Mouse (Mus musculus): ENCODE results near the gene Crispld2. TPM values are rescaled to one million over a fixed set of nuclear protein-coding genes. Genes with fewer than 3 reads are reported as not detected.

Crispld2 gene
- polyA plus RNA-seq, 1 experiment from 2014 or later, result 4.9 TPM

DNA sequence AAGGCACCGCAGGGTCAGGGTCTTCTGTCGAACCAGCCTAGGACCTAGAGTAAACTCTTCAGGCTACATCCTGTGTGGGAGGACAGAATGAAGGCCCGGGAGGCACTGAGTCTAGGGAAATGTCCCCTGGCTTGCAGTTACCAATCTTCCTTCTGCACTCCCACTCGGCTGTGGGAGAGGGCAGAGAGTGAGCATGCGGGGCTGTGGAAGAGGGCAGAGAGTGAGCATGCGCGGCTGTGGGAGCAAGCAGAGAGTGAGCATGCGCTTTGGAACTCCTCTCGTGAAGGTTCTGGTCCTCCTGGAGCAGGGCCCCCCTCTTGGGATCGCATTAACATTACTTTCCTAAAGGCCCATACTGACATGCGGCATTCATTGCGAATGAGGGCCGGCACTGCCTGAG, 25.1 kb downstream of the Crispld2 start:
- Histone ChIP-seq H3K27ac (ENCODE audit: low read depth, low read length) (no peak overlapping the region), H3K4me3 (ENCODE audit: low read length) (no peak overlapping the region), H3K36me3 (ENCODE audit: control insufficient read depth, insufficient read depth, low read length) (no peaks in the 10 kb centered on the region), H3K9me3 (ENCODE audit: control insufficient read depth, low read length) (no peaks in the 10 kb centered on the region), H3K27me3 (ENCODE audit: control insufficient read depth, insufficient read depth, low read length) (no peaks in the 10 kb centered on the region), H3K9ac (ENCODE audit: low read depth, low read length) (no peak overlapping the region), H3K4me1 (ENCODE audit: control insufficient read depth, insufficient read depth, low read length) (peaks cover 12% of the 10 kb centered on the region), H3K4me2 (replicated peaks; ENCODE audit: low read depth, low read length) (no peak overlapping the region)
- WGBS, result 73% methylated on average over 13 of the region's 13 CpGs
- ATAC-seq (ENCODE audit: low FRiP score, low TSS enrichment), result no peak

DNA sequence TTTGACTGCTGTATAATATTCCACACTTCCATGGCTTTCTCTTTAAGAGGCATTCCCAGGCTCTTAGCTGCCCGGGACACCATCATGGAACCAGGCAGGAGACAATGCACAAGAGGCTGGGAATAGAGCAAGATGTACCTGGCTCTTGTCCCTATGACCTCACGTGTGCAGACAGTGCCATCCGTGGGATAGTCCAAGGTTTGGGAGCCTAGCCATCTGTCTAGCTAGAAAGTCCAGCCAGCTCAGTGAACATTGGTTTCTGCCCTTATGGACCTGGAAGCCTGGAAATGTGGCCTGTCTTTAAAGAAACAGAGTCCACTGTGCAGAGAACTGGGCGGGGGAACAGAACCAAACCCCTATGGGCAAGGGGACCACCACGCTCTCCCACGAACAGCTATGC, 25.5 kb downstream of the Crispld2 start:
- no peak overlapping the region for H3K4me3 ChIP-seq (ENCODE audit: low read length)
- no peak overlapping the region for H3K9ac ChIP-seq (ENCODE audit: low read depth, low read length)
- ATAC-seq (ENCODE audit: low FRiP score, low TSS enrichment), result no peak
- WGBS, result 98% methylated on average over 6 of the region's 6 CpGs
- H3K27ac ChIP-seq (ENCODE audit: low read depth, low read length), result no peak overlapping the region
- no peaks in the 10 kb centered on the region for H3K36me3 ChIP-seq (ENCODE audit: control insufficient read depth, insufficient read depth, low read length)
- H3K27me3 ChIP-seq (ENCODE audit: control insufficient read depth, insufficient read depth, low read length), result no peaks in the 10 kb centered on the region
- peaks cover 12% of the 10 kb centered on the region for H3K4me1 ChIP-seq (ENCODE audit: control insufficient read depth, insufficient read depth, low read length)
- H3K9me3 ChIP-seq (ENCODE audit: control insufficient read depth, low read length), result no peaks in the 10 kb centered on the region
- H3K4me2 ChIP-seq (replicated peaks; ENCODE audit: low read depth, low read length), result no peak overlapping the region

DNA sequence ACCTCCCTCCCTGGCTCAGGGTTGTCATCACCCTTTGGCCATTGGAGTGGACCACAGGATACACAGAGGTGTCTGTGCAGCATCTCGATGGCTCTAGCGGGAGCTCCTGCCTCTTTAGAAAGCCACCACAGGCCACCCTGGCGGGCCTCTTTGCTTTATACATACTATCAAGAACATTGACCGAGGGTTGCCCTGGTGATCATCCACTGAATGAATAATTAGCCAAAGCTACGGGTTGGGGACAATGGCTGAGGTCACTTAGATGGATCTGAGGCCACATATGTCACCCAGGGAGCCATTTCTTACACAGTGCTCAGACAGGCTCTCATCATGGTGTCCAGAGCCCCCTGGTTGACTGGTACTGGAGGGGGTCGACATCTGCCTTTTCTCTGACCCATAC, 26.1 kb downstream of the Crispld2 start:
- no peak for ATAC-seq (ENCODE audit: low FRiP score, low TSS enrichment)
- peaks cover 12% of the 10 kb centered on the region for H3K4me1 ChIP-seq (ENCODE audit: control insufficient read depth, insufficient read depth, low read length)
- H3K4me3 ChIP-seq (ENCODE audit: low read length), result no peak overlapping the region
- no peak overlapping the region for H3K4me2 ChIP-seq (replicated peaks; ENCODE audit: low read depth, low read length)
- H3K27ac ChIP-seq (ENCODE audit: low read depth, low read length), result no peak overlapping the region
- no peaks in the 10 kb centered on the region for H3K36me3 ChIP-seq (ENCODE audit: control insufficient read depth, insufficient read depth, low read length)
- WGBS, result 88% methylated on average over 6 of the region's 6 CpGs
- no peaks in the 10 kb centered on the region for H3K27me3 ChIP-seq (ENCODE audit: control insufficient read depth, insufficient read depth, low read length)
- H3K9me3 ChIP-seq (ENCODE audit: control insufficient read depth, low read length), result no peaks in the 10 kb centered on the region
- no peak overlapping the region for H3K9ac ChIP-seq (ENCODE audit: low read depth, low read length)

DNA sequence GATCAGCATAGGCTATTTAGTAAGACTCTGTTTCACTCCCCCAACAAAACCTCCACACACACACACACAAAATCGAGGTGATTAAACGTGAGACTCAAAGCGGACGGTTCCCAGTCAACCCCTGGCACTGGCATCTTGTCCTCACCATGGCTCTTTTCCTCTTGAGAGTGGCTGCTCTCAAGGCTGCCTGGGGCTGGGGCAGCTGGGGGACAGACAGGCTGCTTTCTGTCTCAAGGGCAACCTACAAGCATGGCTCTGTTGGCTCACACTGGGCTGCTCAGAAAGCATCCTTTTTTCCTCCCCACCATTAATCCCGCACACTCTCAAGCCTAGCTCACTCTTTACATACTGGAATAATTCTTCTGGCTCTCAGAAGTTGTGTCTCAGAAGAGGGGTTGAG, 27.1 kb downstream of the Crispld2 start:
- Histone ChIP-seq H3K4me1 (ENCODE audit: control insufficient read depth, insufficient read depth, low read length) (peaks cover 5% of the 10 kb centered on the region), H3K4me3 (ENCODE audit: low read length) (no peak overlapping the region), H3K27me3 (ENCODE audit: control insufficient read depth, insufficient read depth, low read length) (no peaks in the 10 kb centered on the region), H3K27ac (ENCODE audit: low read depth, low read length) (no peak overlapping the region), H3K4me2 (replicated peaks; ENCODE audit: low read depth, low read length) (no peak overlapping the region), H3K9me3 (ENCODE audit: control insufficient read depth, low read length) (no peaks in the 10 kb centered on the region), H3K36me3 (ENCODE audit: control insufficient read depth, insufficient read depth, low read length) (no peaks in the 10 kb centered on the region), H3K9ac (ENCODE audit: low read depth, low read length) (no peak overlapping the region)
- no peak for ATAC-seq (ENCODE audit: low FRiP score, low TSS enrichment)
- 86% methylated on average over 5 of the region's 5 CpGs for WGBS

DNA sequence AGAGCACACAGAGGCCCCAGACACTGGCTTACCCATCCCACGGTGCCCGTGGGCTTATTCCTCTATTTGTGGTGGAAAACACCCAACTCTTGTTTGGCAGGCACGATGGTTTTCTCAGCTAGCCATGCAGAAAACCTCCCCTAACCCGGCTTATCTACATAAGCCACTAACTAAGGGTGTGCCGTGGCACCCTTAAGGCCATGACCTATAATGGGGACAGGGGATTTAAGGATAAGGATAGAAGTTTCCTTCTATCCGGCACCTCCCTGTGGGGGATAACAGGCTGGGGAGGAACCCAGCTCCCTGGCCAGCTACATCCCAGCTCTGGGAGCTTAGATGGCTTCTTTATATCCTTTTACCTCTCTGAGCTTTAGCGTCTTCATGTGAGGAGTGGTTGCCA, 28.1 kb downstream of the Crispld2 start:
- Histone ChIP-seq H3K27me3 (ENCODE audit: control insufficient read depth, insufficient read depth, low read length) (no peaks in the 10 kb centered on the region), H3K27ac (ENCODE audit: low read depth, low read length) (no peak overlapping the region), H3K9me3 (ENCODE audit: control insufficient read depth, low read length) (no peaks in the 10 kb centered on the region), H3K9ac (ENCODE audit: low read depth, low read length) (no peak overlapping the region), H3K36me3 (ENCODE audit: control insufficient read depth, insufficient read depth, low read length) (no peaks in the 10 kb centered on the region), H3K4me1 (ENCODE audit: control insufficient read depth, insufficient read depth, low read length) (no peaks in the 10 kb centered on the region), H3K4me2 (replicated peaks; ENCODE audit: low read depth, low read length) (no peak overlapping the region), H3K4me3 (ENCODE audit: low read length) (no peak overlapping the region)
- 73% methylated on average over 7 of the region's 7 CpGs for WGBS
- ATAC-seq (ENCODE audit: low FRiP score, low TSS enrichment), result no peak

DNA sequence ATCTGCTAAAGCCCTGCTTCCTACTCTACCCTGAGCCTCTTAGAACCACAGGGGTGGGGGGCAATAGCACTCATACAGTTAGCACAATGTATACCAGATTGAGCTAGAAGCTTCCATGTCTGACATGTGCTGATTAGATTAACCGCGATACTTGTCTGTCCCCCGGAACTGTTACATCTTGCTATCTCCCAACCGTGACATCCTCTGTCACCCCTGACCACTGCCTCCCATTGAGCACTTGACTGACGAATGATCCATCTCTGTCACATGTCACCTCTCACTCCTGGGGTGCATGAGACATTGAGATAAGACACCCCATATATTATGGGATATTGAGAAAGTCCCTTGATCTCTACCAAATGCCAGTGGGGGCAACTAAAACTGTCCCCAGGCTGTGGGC, 34.0 kb downstream of the Crispld2 start:
- H3K9ac ChIP-seq (ENCODE audit: low read depth, low read length), result no peak overlapping the region
- no peak overlapping the region for H3K4me3 ChIP-seq (ENCODE audit: low read length)
- no peak overlapping the region for H3K27ac ChIP-seq (ENCODE audit: low read depth, low read length)
- no peak for ATAC-seq (ENCODE audit: low FRiP score, low TSS enrichment)
- no peaks in the 10 kb centered on the region for H3K27me3 ChIP-seq (ENCODE audit: control insufficient read depth, insufficient read depth, low read length)
- WGBS, result 87% methylated on average over 5 of the region's 5 CpGs
- H3K4me1 ChIP-seq (ENCODE audit: control insufficient read depth, insufficient read depth, low read length), result 0 out of 2 replicates have a peak, but pooled peaks cover 5% of the 10 kb centered on the region
- H3K4me2 ChIP-seq (replicated peaks; ENCODE audit: low read depth, low read length), result no peak overlapping the region
- no peaks in the 10 kb centered on the region for H3K9me3 ChIP-seq (ENCODE audit: control insufficient read depth, low read length)
- H3K36me3 ChIP-seq (ENCODE audit: control insufficient read depth, insufficient read depth, low read length), result no peaks in the 10 kb centered on the region

DNA sequence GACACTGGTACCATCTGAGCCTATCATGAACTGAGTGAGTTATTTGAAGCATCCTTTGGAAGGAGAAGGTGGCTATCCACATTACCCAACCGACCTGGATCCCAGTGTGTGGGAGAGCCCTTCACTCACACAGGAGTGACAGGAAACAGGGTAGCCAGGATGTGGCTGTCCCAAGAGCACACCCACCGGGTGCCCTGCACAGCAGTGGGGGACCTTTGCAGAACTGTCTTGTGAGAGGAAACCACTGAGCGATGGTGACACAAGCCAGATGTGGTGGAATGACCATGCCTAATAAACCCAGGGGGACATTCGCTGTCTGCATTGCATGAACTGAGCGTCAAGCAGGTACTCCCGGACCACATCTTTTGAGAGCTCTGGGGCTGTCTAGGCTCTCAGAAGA, 34.8 kb downstream of the Crispld2 start:
- Histone ChIP-seq H3K4me1 (ENCODE audit: control insufficient read depth, insufficient read depth, low read length) (0 out of 2 replicates have a peak, but pooled peaks cover 5% of the 10 kb centered on the region), H3K9ac (ENCODE audit: low read depth, low read length) (no peak overlapping the region), H3K4me2 (replicated peaks; ENCODE audit: low read depth, low read length) (no peak overlapping the region), H3K27me3 (ENCODE audit: control insufficient read depth, insufficient read depth, low read length) (no peaks in the 10 kb centered on the region), H3K36me3 (ENCODE audit: control insufficient read depth, insufficient read depth, low read length) (no peaks in the 10 kb centered on the region), H3K27ac (ENCODE audit: low read depth, low read length) (no peak overlapping the region), H3K4me3 (ENCODE audit: low read length) (no peak overlapping the region), H3K9me3 (ENCODE audit: control insufficient read depth, low read length) (no peaks in the 10 kb centered on the region)
- ATAC-seq (ENCODE audit: low FRiP score, low TSS enrichment), result no peak
- 77% methylated on average over 6 of the region's 6 CpGs for WGBS

DNA sequence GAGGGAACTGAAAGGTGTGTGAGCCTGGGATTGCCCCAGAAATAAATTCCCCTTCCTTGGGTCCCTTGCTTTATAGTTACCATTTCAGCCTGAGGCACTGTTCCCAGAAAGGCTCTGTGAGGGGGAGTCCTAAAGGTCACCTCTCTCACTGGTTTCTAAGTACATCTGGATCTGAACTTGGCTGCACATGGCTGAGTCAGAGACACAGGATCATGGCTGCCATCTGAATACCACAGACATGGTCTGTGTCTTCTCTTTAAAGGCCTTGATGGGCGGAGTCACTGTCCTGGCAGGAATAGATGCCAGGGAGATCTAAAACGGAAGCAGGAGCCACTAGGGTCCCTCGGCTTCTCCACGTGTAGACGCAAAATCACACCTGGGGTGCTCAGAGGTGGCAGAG, 38.2 kb downstream of the Crispld2 start:
- no peak overlapping the region for H3K9ac ChIP-seq (ENCODE audit: low read depth, low read length)
- H3K4me2 ChIP-seq (replicated peaks; ENCODE audit: low read depth, low read length), result no peak overlapping the region
- no peaks in the 10 kb centered on the region for H3K36me3 ChIP-seq (ENCODE audit: control insufficient read depth, insufficient read depth, low read length)
- 49% methylated on average over 5 of the region's 5 CpGs for WGBS
- no peaks in the 10 kb centered on the region for H3K27me3 ChIP-seq (ENCODE audit: control insufficient read depth, insufficient read depth, low read length)
- no peak overlapping the region for H3K4me3 ChIP-seq (ENCODE audit: low read length)
- H3K4me1 ChIP-seq (ENCODE audit: control insufficient read depth, insufficient read depth, low read length), result peaks cover 8% of the 10 kb centered on the region; the same call in 1 of the 2 replicates
- no peak for ATAC-seq (ENCODE audit: low FRiP score, low TSS enrichment)
- no peaks in the 10 kb centered on the region for H3K9me3 ChIP-seq (ENCODE audit: control insufficient read depth, low read length)
- no peak overlapping the region for H3K27ac ChIP-seq (ENCODE audit: low read depth, low read length)

DNA sequence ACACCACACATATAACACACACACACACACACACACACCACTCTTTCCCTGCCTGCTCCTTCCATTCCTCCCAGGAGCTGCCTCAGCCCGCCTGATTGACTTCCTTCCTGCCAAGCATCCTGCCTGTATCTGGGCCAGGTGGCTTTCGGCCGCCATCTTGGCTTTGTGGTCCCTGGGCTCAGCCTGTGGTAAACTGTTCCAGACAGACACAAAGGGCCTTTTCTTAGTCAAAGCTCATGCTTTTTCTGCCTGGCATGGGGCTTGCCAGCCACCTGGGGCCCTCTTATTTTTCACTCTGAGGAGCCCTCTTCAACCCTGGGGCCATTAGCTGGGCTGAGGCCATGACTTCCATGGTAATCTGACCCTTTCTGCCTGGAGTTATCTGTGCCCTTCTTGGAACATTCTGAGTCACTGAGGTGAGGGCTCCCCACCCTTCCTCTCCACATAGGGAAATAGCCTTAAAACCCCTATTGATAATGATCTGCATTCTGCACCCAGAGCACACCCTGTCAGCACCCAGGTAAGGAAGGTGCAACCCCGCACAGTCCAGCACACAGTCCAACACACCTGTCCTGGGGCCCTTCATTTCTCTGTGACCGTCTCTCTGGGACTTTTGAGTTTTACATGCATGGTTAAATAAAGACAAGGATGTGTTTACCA, 40.4 kb downstream of the Crispld2 start:
- no peak for ATAC-seq (ENCODE audit: low FRiP score, low TSS enrichment)
- Histone ChIP-seq H3K9me3 (ENCODE audit: control insufficient read depth, low read length) (no peaks in the 10 kb centered on the region), H3K9ac (ENCODE audit: low read depth, low read length) (no peak overlapping the region), H3K4me2 (replicated peaks; ENCODE audit: low read depth, low read length) (no peak overlapping the region), H3K27me3 (ENCODE audit: control insufficient read depth, insufficient read depth, low read length) (no peaks in the 10 kb centered on the region), H3K27ac (ENCODE audit: low read depth, low read length) (no peak overlapping the region), H3K4me1 (ENCODE audit: control insufficient read depth, insufficient read depth, low read length) (peaks cover 20% of the 10 kb centered on the region), H3K4me3 (ENCODE audit: low read length) (no peak overlapping the region), H3K36me3 (ENCODE audit: control insufficient read depth, insufficient read depth, low read length) (no peaks in the 10 kb centered on the region)
- WGBS, result 90% methylated on average over 5 of the region's 5 CpGs
